Mouse (Mus musculus) hindbrain, postnatal 0 days (tissue): ENCODE measurements around the gene Tnfrsf1a. TPM values are rescaled to one million over a fixed set of nuclear protein-coding genes. Genes with fewer than 3 reads are reported as not detected.

Source experiments
- ATAC-seq: fragments of 200-750 bp; cut with Nextera tagmentation; 2 replicates; pipeline ENCODE4 v1.8.0; 2017; ENCODE audit warnings: mild to moderate bottlenecking, moderate TSS enrichment, moderate library complexity
- DNase-seq: peaks from one replicate; pipeline ENCODE4 v3.0.0-alpha.2; 2015; ENCODE audit warnings: low spot score
- H3K27ac ChIP-seq: fragments of 300-500 bp; sonication (generic); 2 replicates; pipeline ENCODE4 v1.5.1; 2014; ENCODE audit warnings: mild to moderate bottlenecking
- H3K27me3 ChIP-seq: fragments of 300-500 bp; sonication (generic); 2 replicates; pipeline ENCODE4 v1.6.1; 2014; ENCODE audit warnings: low read length, mixed read lengths; ENCODE audit not compliant: insufficient read depth
- H3K36me3 ChIP-seq: fragments of 300-500 bp; sonication (generic); 2 replicates; pipeline ENCODE4 v1.6.1; 2014; ENCODE audit warnings: low read length, mixed read lengths; ENCODE audit not compliant: insufficient read depth
- H3K4me1 ChIP-seq: fragments of 300-500 bp; sonication (generic); 2 replicates; pipeline ENCODE4 v1.6.1; 2014; ENCODE audit warnings: antibody characterized with exemption, low read length, mixed read lengths; ENCODE audit not compliant: insufficient read depth
- H3K4me2 ChIP-seq: fragments of 300-500 bp; sonication (generic); 2 replicates; pipeline ENCODE4 v1.6.1; 2014; ENCODE audit warnings: low read depth, mild to moderate bottlenecking, low read length, moderate library complexity, mixed read lengths
- H3K4me3 ChIP-seq: fragments of 300-500 bp; sonication (generic); 2 replicates; pipeline ENCODE4 v1.5.1; 2014; ENCODE audit warnings: low read length
- H3K9ac ChIP-seq: fragments of 300-500 bp; sonication (generic); replicated peaks from 2 replicates; pipeline ENCODE4 v1.6.1; 2014; ENCODE audit warnings: mild to moderate bottlenecking, low read length, moderate library complexity, mixed read lengths
- H3K9me3 ChIP-seq: fragments of 300-500 bp; sonication (generic); 2 replicates; pipeline ENCODE4 v1.6.1; 2016; ENCODE audit warnings: low read length, mixed read lengths
- CTCF ChIP-seq: IDR thresholded peaks from 2 replicates; pipeline ENCODE4 v1.5.1; 2016; ENCODE audit warnings: antibody characterized with exemption, control low read depth, low read depth
- WGBS: fragments of 180-500 bp; shearing (Covaris S2); extraction: QIAGEN DNeasy Blood & Tissue Kit; methylation state at CpG from one replicate; pipeline ENCODE4 v1.1.7; 2014; 5-methylcytosine and 5-hydroxymethylcytosine counted together
- polyA plus RNA-seq: library from polyadenylated mRNA; unstranded; fragments of >200 nt; fragmentation: Nextera tagmentation; extraction: Ambion mirVana; gene quantifications from 2 replicates; pipeline ENCODE4 v1.2.1, GENCODE M21; 2015
- total RNA-seq: library from RNA; depleted of rRNA; stranded (reverse); fragments of >200 nt; gene quantifications from 2 replicates; pipeline ENCODE4 v1.2.3, GENCODE M21; 2014

Gene Tnfrsf1a
- total and polyA plus RNA-seq, 2 experiments from 2014 or later, result 16.3 to 18.0 TPM

DNA sequence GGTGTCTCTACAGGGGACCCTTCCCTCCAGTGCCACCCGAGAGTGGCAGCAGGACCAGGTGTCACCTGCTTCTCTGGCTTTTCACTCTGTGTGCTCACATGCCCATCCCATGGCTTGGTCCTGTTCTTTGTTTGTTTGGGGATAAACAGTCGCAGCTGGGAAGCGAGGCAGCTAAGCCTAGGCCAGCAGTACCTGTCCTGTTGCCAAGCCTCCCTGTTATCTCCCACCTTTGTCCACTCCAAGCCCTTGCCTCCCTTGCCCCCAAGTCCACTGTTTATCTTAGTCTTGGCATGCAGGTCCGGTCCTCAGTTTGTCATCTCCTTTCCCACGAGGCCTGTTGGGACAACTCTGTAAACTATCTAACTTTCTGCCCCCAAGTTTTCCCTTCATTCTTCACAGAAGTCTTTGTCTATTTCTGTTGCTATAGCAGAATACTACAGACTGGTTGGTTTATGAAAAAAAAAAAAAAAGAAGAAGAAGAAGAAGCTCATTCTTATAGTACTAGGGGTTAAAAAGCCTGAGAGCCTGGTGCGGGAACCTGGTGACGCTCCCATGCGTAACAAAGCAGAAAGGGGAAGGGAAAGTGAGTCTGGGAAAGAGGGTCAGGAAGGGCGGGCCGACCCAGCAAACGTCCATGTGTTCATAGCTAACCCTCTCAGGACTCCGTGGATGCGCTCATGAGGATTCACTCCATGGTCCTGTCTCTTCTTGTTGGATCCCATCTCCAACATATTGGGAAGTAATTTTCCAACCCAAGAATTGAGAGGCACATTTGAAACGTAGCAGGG lies 15.9 kb upstream of the Tnfrsf1a start:
- ATAC-seq (no peak), DNase-seq (no peak)
- WGBS, result 78% methylated on average over 14 of the region's 14 CpGs
- H3K27me3 ChIP-seq, result no peaks in the 10 kb centered on the region
- H3K9ac ChIP-seq, result no peak overlapping the region
- no peak for TF ChIP-seq CTCF
- H3K27ac ChIP-seq, result no peak overlapping the region
- no peak overlapping the region for H3K4me3 ChIP-seq
- no peaks in the 10 kb centered on the region for H3K36me3 ChIP-seq
- H3K4me2 ChIP-seq, result no peak overlapping the region
- no peaks in the 10 kb centered on the region for H3K9me3 ChIP-seq
- H3K4me1 ChIP-seq, result no peaks in the 10 kb centered on the region; the same call in 1 of the 2 replicates

DNA sequence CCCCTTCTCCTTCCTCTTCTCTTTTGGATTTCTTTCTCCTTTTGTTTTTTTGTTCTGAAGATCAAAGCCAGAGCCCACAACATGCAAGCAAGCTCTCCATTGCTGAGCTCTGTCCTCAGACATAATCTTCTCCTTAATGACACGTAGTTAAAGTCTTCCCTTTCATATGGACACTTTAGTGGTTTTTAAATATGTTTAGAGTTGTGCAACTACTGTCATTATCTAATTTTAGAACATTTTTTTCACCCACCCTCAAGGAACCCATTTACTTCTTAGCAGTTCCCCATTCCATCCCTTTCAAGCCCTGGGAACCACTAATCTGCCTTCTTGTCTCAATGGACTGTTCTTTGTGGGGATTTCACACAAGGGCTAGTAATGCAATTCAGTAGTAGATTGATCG lies 14.8 kb upstream of the Tnfrsf1a start:
- ATAC-seq (no peak), DNase-seq (no peak)
- Histone ChIP-seq H3K4me1 (no peaks in the 10 kb centered on the region; the same call in 1 of the 2 replicates), H3K9ac (no peak overlapping the region), H3K4me3 (no peak overlapping the region), H3K4me2 (no peak overlapping the region), H3K36me3 (no peaks in the 10 kb centered on the region), H3K27me3 (no peaks in the 10 kb centered on the region), H3K9me3 (no peaks in the 10 kb centered on the region), H3K27ac (no peak overlapping the region)
- 70% methylated on average over 2 of the region's 2 CpGs for WGBS
- TF ChIP-seq CTCF, result no peak

DNA sequence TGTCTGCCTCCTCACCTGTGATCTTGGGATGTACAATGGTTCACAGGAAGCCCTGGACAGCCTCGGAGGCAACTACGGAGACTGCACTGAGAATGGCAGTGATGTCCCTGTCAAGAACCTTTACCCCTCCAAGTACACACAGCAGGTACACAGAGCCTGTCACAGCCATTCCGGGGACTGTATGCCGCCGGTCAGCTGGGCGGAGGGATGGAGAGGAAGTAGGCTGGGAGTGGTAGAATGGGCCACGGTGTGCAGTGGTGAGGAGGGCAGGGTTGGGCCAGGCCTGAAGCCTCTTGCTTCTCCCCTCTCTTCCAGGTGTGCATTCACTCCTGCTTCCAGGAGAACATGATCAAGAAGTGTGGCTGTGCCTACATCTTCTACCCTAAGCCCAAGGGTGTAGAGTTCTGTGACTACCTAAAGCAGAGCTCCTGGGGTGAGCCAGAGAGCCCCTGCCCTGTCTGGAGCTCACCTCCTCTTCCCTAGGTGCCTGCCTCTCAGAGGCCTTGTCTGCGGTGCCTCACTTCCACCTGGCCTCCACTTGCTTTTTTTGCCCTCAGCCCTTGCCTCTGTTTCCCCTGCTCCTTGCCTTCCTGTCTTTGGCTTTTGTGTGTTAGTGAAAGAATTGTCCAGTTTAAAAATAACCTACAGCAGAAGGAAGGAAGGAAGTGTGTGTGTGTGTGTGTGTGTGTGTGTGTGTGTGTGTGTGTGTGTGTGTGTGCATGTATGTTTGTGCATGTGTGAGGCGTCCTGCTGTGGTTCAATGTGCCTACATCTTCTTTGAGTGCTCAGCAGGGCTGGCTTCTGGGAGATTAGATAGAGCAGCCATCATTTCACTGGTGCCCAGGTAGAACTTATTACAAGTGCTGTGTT lies 10.1 kb upstream of the Tnfrsf1a start:
- Histone ChIP-seq H3K27ac (no peak overlapping the region), H3K9ac (no peak overlapping the region), H3K9me3 (no peaks in the 10 kb centered on the region), H3K36me3 (no peaks in the 10 kb centered on the region), H3K4me2 (no peak overlapping the region), H3K4me1 (no peaks in the 10 kb centered on the region), H3K4me3 (no peak overlapping the region), H3K27me3 (no peaks in the 10 kb centered on the region)
- 69% methylated on average over 9 of the region's 9 CpGs for WGBS
- no peak for ATAC-seq
- no peak for DNase-seq
- TF ChIP-seq CTCF, result no peak

DNA sequence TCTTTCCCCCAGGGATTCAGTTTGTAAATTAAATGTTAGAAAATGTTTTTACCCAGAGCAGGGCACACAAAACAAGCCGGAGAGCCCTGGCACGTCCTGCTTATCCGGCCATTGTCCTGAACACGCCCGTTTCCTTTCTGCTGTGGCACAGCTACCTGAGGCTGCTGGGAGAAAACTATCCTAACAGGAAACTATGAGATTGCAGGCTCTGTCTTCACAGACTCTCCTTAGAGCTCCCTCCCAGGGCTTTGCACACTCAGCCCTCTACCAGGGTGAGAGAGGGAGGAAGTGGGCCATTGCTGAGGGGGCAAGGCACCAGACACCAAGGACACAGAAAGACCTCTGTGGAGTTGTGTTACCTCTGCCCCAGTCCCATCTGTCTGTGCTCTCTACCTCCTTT lies 8.9 kb upstream of the Tnfrsf1a start:
- no peak for TF ChIP-seq CTCF
- Histone ChIP-seq H3K9me3 (no peaks in the 10 kb centered on the region), H3K4me2 (no peak overlapping the region), H3K27me3 (no peaks in the 10 kb centered on the region), H3K4me3 (no peak overlapping the region), H3K9ac (no peak overlapping the region), H3K27ac (no peak overlapping the region), H3K36me3 (no peaks in the 10 kb centered on the region), H3K4me1 (no peaks in the 10 kb centered on the region)
- WGBS, result 73% methylated on average over 5 of the region's 5 CpGs
- DNase-seq (no peak), ATAC-seq (no peak)

GRCm38 (mm10) chr6:125342198-125342597 lies 7.0 kb upstream of the Tnfrsf1a start:
- ATAC-seq (no peak), DNase-seq (no peak)
- Histone ChIP-seq H3K27ac (no peak overlapping the region), H3K4me3 (no peak overlapping the region), H3K27me3 (no peaks in the 10 kb centered on the region), H3K4me2 (no peak overlapping the region), H3K4me1 (no peaks in the 10 kb centered on the region), H3K9me3 (no peaks in the 10 kb centered on the region), H3K9ac (no peak overlapping the region), H3K36me3 (no peaks in the 10 kb centered on the region)
- WGBS, result 45% methylated on average over 3 of the region's 3 CpGs
- TF ChIP-seq CTCF, result no peak

DNA sequence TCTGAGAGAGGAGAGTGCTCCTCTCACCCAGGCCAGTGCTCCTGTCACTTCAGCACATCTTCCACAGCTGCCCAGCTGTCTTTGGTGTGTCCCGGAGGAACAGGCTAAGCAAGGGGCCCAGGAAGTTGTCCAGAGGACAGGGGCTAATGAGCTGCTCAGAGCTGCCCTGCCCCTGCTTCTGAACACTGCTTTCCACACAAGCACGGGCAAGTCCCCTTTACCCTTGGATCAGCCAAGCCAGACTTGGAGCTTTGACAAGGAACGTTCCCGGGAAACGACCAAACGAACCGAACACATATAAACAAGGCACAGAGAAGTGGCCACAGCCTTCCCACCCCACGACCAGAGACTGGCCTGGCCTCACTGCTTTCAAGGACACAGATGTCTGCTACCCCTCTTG lies 5.1 kb upstream of the Tnfrsf1a start:
- ATAC-seq (no peak), DNase-seq (peak; percentile 37)
- no peak for TF ChIP-seq CTCF
- WGBS, result 35% methylated on average over 8 of the region's 8 CpGs
- H3K9ac ChIP-seq, result no peak overlapping the region
- H3K36me3 ChIP-seq, result no peaks in the 10 kb centered on the region
- no peaks in the 10 kb centered on the region for H3K4me1 ChIP-seq
- H3K27me3 ChIP-seq, result no peaks in the 10 kb centered on the region
- H3K4me2 ChIP-seq, result no peak overlapping the region
- no peaks in the 10 kb centered on the region for H3K9me3 ChIP-seq
- H3K4me3 ChIP-seq, result no peak overlapping the region
- no peak overlapping the region for H3K27ac ChIP-seq
